Mouse (Mus musculus): ENCODE results near the gene Klrb1f.

GRCm38 (mm10) chr6:129008552-129008951 lies 37.1 kb upstream of the Klrb1f start:
- TF ChIP-seq CTCF (IDR thresholded peaks at IDR 0.05; ENCODE audit: extremely low read depth, insufficient read depth, low read length) = no peak
- TF ChIP-seq POLR2A (IDR thresholded peaks at IDR 0.05; ENCODE audit: extremely low read depth, insufficient read depth, low read length) = no peak

Measured in cortical plate, adult 2 months (tissue).